Mouse (Mus musculus): Measurements from ENCODE around the gene Nr1h3. TPM values are rescaled to one million over a fixed set of nuclear protein-coding genes. Genes with fewer than 3 reads are reported as not detected.
"Not testable (repeated sequence)": the region's sequence is repeated elsewhere in the genome, so short reads cannot be mapped to it uniquely, and the experiment has no call there.

Nr1h3 gene
- polyA plus RNA-seq (2015; fragmentation: Nextera tagmentation; extraction: Ambion mirVana): 3.5 and 4.1 TPM in 2 replicates

DNA sequence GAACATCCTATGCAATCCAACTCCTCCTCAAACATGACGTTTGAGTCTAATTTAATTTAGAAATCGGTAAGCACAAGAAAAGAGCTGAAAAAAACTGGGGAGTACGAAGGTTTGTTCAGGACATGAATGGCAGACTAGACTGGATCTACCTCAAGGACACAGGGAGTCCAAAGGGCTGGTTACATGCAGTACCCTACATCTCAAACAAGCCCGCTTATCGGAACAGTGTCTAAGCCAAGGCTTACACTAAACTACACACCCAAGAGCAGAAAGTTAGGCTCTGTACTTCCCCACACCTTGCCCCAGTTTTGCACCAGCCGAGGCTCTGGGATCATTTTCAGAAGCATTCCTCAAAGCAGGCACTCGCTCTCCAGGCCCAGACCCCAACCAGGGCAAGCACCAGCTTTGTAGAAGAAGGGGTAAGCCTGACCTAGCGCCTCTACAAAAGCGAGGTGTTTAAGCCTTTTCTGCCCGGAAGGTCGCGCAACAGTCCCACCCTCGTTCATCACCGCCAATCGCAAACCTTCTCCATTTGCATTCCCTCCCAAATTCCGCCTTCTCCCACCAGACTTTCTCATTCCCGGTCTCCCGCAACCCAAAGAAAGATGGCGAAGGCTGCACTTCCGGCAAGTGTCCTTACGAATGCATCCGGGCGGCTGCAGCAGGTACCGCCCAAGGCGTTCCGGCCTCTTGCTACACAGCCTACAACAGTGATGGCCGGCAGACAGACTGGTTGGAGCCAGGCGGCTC lies at the start of gene Nr1h3, which contains the start of gene Acp2:
Nr1h3 (minus strand) TSS at position 613 of the 750 bp plus-strand sequence.
Acp2 (plus strand) TSS at position 664 of the 750 bp plus-strand sequence.
- peak within 1 kb of the TSS; percentile 61 for H3K4me2 ChIP-seq
- peak within 1 kb of the TSS; percentile 71 for H3K9ac ChIP-seq
- H3K27me3 ChIP-seq: no peaks in the 10 kb centered on the region
- peaks cover 15% of the 10 kb centered on the region for H3K4me1 ChIP-seq (replicated peaks)
- 3% methylated on average over 28 of the region's 28 CpGs for WGBS
- peak within 1 kb of the TSS; percentile 63 for H3K4me3 ChIP-seq
- ATAC-seq (replicated peaks; ENCODE audit: insufficient number of reproducible peaks, insufficient read depth, low FRiP score, low read depth): peak; percentile 89
- no peaks in the 10 kb centered on the region for H3K9me3 ChIP-seq (replicated peaks)
- H3K36me3 ChIP-seq: peaks cover 20% of the 10 kb centered on the region; the same call in 1 of the 2 replicates
- peak within 1 kb of the TSS; percentile 96 for H3K27ac ChIP-seq

DNA sequence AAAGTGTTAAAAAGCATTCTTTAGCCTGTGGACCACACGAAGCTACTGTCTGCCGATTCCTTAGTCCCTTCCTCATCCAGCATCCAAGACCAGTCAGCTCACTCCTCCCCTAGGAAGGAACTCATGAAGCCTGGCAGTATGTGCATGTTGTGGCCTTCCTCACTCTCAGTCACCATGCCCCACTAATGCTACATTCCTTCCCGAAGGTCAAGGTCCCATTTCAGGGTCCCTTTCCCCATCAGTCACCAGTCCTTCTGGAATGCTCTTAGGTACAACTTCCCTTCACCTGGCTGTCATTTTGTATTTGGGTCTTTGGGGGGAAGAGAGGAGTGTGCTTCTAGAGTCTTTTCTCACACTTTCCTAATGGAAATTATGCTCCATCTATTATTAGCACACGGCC lies 49.4 kb upstream of the Nr1h3 start:
- Histone ChIP-seq H3K4me2 (no peak overlapping the region), H3K9ac (no peak overlapping the region), H3K36me3 (no peaks in the 10 kb centered on the region), H3K4me3 (no peak overlapping the region), H3K4me1 (replicated peaks) (peaks cover 17% of the 10 kb centered on the region), H3K27ac (peak overlapping the region; percentile 63), H3K9me3 (replicated peaks) (no peaks in the 10 kb centered on the region), H3K27me3 (peaks cover 3% of the 10 kb centered on the region; the same call in 1 of the 2 replicates)
- WGBS: 45% methylated on average over 4 of the region's 4 CpGs
- ATAC-seq (replicated peaks; ENCODE audit: insufficient number of reproducible peaks, insufficient read depth, low FRiP score, low read depth): no peak

DNA sequence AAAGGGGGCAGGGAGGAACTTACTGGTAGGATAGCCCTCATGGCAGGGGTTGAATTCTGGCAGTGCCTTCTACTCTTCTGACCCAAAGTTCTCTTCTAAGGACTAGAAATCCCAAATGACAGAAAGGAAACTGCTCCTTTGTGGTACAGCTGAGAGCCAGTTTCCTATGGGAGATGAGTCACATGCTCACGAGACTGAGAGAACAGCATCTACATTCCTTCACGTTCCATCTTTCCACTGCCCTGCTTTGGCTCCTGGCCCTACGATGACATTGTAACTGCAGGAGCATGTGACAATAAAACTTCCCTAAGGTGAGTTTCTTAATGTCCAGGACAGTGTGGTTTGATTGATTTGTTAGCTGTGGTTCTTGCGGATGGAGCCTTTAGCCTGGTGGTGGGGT lies 45.7 kb upstream of the Nr1h3 start:
- peaks cover 4% of the 10 kb centered on the region; the same call in 1 of the 2 replicates for H3K4me1 ChIP-seq (replicated peaks)
- H3K27me3 ChIP-seq: no peaks in the 10 kb centered on the region
- no peaks in the 10 kb centered on the region for H3K36me3 ChIP-seq
- 73% methylated on average over 4 of the region's 4 CpGs for WGBS
- ATAC-seq (replicated peaks; ENCODE audit: insufficient number of reproducible peaks, insufficient read depth, low FRiP score, low read depth): no peak
- H3K9ac ChIP-seq: no peak overlapping the region
- H3K9me3 ChIP-seq (replicated peaks): no peaks in the 10 kb centered on the region
- H3K4me3 ChIP-seq: no peak overlapping the region
- H3K4me2 ChIP-seq: no peak overlapping the region
- no peak overlapping the region for H3K27ac ChIP-seq

DNA sequence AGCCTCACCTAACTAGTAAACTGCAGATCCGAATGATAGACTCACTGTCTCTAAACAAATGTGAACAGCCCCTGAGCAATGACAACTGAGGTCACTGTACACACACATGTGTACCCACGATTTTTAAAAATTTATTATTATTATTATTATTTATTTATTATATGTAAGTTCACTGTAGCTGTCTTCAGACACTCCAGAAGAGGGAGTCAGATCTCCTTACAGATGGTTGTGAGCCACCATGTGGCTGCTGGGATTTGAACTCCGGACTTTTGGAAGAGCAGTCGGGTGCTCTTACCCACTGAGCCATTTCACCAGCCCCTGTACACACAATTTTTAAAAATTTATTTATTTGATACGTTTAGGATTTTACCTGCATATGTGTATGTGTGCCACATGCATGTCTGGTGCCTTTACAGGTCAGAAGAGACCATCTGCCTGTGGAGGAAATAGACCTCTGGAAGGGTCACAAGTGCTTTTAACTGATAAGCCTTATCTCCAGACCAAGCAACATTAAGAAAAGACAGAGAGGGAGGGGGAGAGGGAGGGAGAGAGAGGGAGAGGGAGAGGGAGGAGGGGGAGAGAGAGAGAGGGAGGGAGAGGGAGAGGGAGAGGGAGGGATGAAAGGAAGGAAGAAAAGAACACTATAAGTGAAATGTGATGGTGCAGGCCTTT lies 42.1 kb upstream of the Nr1h3 start:
- WGBS: 72% methylated on average over 5 of the region's 5 CpGs

DNA sequence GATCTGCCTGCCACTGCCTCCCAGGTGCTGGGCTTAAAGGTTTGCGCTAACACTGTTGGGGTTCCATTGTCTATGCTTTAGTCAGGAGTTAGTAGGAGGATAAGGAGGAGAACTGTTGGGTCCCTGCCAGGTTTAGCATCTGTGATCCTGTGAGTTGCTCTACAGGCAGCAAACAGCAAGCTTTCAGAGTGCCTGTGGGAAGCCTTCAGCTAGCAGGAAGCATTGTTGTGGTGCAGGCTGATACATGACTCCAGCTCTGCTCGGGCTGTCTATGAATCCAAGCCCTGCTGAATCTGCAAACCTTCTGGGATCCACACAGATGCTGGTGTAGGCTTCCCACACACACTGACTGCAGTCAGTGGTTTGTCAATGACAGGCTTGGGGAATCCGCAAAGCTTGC lies 40.8 kb upstream of the Nr1h3 start:
- ATAC-seq (replicated peaks; ENCODE audit: insufficient number of reproducible peaks, insufficient read depth, low FRiP score, low read depth): no peak

More for the DNA sequence above, 42.1 kb upstream of the Nr1h3 start:
- Histone ChIP-seq H3K4me2 (no peak overlapping the region), H3K27me3 (no peaks in the 10 kb centered on the region), H3K4me1 (replicated peaks) (no peaks in the 10 kb centered on the region), H3K36me3 (no peaks in the 10 kb centered on the region), H3K9me3 (replicated peaks) (no peaks in the 10 kb centered on the region), H3K9ac (no peak overlapping the region), H3K4me3 (no peak overlapping the region), H3K27ac (no peak overlapping the region)
- ATAC-seq (replicated peaks; ENCODE audit: insufficient number of reproducible peaks, insufficient read depth, low FRiP score, low read depth): no peak

DNA sequence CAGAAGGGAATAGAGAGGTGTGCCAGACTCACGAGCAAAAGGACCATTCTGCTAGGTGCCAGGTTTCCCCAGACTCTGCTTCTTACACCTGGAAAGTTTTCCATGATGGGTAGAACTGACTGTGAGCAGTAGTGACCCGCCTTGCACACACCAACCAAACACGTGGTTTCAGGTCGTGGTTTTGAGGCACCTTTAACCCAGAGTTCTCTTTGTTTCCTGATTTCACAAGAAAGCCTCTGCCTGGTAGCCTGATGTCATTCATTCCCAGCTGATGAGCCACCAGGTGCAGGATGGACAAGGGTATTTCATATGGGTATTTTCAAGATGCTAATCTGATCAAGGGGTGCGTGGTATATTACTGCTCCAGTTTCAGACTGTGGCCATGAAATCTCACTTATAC lies 39.9 kb upstream of the Nr1h3 start:
- Histone ChIP-seq H3K4me3 (no peak overlapping the region), H3K9ac (no peak overlapping the region), H3K27me3 (no peaks in the 10 kb centered on the region), H3K4me2 (no peak overlapping the region), H3K27ac (no peak overlapping the region), H3K9me3 (replicated peaks) (no peaks in the 10 kb centered on the region), H3K4me1 (replicated peaks) (0 out of 2 replicates have a peak, but pooled peaks cover 2% of the 10 kb centered on the region), H3K36me3 (no peaks in the 10 kb centered on the region)
- ATAC-seq (replicated peaks; ENCODE audit: insufficient number of reproducible peaks, insufficient read depth, low FRiP score, low read depth): no peak
- WGBS: 65% methylated on average over 5 of the region's 5 CpGs

More for the DNA sequence above, 40.8 kb upstream of the Nr1h3 start:
- Histone ChIP-seq H3K36me3 (no peaks in the 10 kb centered on the region), H3K4me3 (no peak overlapping the region), H3K9ac (no peak overlapping the region), H3K27me3 (no peaks in the 10 kb centered on the region), H3K4me1 (replicated peaks) (no peaks in the 10 kb centered on the region), H3K9me3 (replicated peaks) (no peaks in the 10 kb centered on the region), H3K27ac (no peak overlapping the region), H3K4me2 (no peak overlapping the region)
- 64% methylated on average over 3 of the region's 3 CpGs for WGBS

DNA sequence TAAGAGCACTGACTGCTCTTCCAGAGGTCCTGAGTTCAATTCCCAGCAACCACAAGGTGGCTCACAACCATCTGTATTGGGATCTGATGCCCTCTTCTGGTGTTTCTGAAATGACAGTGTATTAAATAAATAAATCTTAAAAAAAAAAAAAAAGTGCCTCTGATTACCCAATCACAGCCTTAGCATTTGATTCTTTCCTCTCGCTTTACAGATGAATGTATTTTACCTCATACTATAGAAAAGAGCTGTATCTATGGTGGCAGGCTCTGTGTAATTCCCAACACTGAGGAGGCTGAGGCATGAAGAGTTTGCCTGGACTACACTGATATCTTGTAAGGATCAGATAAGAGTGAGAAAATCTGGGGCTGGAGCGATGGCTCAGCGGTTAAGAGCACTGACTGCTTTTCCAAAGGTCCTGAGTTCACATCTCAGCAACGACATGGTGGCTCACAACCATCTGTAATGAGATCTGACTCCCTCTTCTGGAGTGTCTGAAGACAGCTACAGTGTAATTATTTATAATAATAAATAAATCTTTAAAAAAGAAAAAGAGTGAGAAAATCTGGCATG lies 35.0 kb upstream of the Nr1h3 start:
- not testable (repeated sequence) for H3K9me3 ChIP-seq (replicated peaks); H3K36me3 ChIP-seq; H3K27me3 ChIP-seq; H3K4me1 ChIP-seq (replicated peaks)
- 12% methylated on average over 4 of the region's 4 CpGs for WGBS
- Histone ChIP-seq H3K4me2 (peak overlapping the region; percentile 79), H3K4me3 (peak overlapping the region; percentile 59), H3K27ac (peak overlapping the region; percentile 93), H3K9ac (peak overlapping the region; percentile 65; the same call in 1 of the 2 replicates)
- 0 out of 2 replicates have a peak, but pooled peaks have one; percentile 3 for ATAC-seq (replicated peaks; ENCODE audit: insufficient number of reproducible peaks, insufficient read depth, low FRiP score, low read depth)

DNA sequence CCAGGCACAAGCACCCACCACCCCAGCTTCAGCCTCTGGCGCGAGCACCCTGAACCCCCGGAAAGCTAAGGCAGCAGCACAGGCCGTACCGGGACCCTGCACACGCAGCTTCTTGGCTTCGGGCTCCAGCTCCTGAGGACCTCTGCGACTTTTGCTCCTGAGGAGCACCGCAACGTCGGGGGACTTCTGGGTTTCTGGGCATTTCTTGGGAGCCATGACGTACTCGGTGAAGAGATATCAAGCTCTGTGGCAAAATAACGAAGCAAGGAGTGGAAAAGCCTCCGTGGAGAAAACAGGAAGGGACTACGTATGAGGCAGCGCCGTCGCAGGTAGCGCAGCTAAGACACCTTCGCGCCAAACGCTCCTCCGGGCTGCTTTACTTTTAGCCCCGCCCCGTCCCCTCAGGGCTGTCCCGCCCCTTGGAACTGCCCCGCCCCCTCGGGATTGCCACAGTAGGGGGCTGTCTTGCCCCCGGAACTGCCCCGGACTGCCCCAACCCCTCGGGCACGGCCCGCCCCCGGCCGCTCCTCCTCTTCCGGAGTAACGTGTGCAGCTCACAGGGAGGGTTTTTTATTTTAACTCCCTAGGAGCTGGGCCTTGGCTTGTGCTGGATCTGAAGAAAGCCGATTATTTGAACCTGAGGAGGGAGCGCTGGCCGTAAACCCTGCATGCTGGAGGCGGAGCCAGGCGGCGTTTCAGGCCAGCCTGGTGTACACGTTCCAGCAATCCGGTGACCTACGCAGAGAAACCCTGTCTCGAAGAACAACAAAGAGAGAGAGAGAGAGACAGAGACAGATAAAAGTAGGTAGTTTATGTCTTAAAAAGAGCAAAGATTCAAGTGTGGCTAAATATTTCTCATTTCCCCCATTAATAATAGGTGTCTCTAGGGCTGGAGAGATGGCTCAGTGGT lies 34.2 kb upstream of the Nr1h3 start, which contains the start of gene Ddb2:
Ddb2 (minus strand) TSS at position 382 of the 910 bp plus-strand sequence.
- H3K36me3 ChIP-seq: no peaks in the 10 kb centered on the region
- peak within 1 kb of the TSS; percentile 65 for H3K9ac ChIP-seq
- H3K4me3 ChIP-seq: peak within 1 kb of the TSS; percentile 59
- no peaks in the 10 kb centered on the region for H3K9me3 ChIP-seq (replicated peaks)
- peak; percentile 100 for ATAC-seq (replicated peaks; ENCODE audit: insufficient number of reproducible peaks, insufficient read depth, low FRiP score, low read depth)
- peak within 1 kb of the TSS; percentile 79 for H3K4me2 ChIP-seq
- H3K27ac ChIP-seq: peak within 1 kb of the TSS; percentile 93
- 0 out of 2 replicates have a peak, but pooled peaks cover 2% of the 10 kb centered on the region for H3K4me1 ChIP-seq (replicated peaks)
- H3K27me3 ChIP-seq: no peaks in the 10 kb centered on the region
- WGBS: under 1% methylated on average over 48 of the region's 48 CpGs

DNA sequence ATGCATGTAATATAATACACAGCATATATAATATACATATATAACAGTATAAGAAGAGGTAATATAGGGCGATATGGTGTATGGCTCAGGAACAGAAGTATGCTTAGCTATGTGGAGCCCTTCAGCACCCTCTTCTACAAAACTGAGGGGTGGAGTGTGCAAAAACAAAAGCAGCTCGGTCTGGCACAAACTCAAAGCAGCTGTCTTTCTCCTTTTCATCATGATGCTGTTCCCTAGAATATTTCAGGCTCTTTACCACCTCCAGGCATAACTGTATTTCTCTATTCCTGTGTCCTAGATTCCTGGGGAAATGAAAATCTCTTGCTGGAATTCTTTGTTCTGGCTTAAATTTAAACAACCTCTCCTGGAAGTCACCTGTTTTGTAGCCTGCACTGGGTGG lies 27.1 kb upstream of the Nr1h3 start:
- no peak overlapping the region for H3K9ac ChIP-seq
- no peak overlapping the region for H3K27ac ChIP-seq
- H3K4me3 ChIP-seq: no peak overlapping the region
- no peaks in the 10 kb centered on the region for H3K4me1 ChIP-seq (replicated peaks)
- 80% methylated on average over 2 of the region's 2 CpGs for WGBS
- no peaks in the 10 kb centered on the region for H3K27me3 ChIP-seq
- H3K36me3 ChIP-seq: no peaks in the 10 kb centered on the region
- H3K4me2 ChIP-seq: no peak overlapping the region
- H3K9me3 ChIP-seq (replicated peaks): no peaks in the 10 kb centered on the region
- ATAC-seq (replicated peaks; ENCODE audit: insufficient number of reproducible peaks, insufficient read depth, low FRiP score, low read depth): no peak

DNA sequence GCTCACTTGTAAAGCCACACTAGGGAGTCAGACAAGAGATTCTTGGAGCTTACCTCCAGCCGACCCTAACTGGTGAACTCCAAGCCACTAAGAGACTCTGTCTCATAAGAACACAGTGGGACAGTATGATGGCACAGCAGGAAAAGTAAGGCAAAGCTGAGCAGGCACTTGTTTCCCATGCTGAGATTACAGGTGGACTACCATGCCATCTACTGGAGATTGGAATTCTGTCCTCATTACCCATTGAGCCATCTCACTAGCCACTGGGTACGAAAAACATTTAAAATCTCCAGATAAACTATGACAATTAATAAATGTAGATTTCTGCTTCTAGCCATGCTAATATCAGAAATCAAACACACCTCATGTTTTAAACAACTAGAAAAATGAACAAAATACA lies 21.0 kb upstream of the Nr1h3 start:
- ATAC-seq (replicated peaks; ENCODE audit: insufficient number of reproducible peaks, insufficient read depth, low FRiP score, low read depth): no peak
- no peaks in the 10 kb centered on the region for H3K9me3 ChIP-seq (replicated peaks)
- no peaks in the 10 kb centered on the region for H3K36me3 ChIP-seq
- WGBS: 78% methylated on average over 2 of the region's 2 CpGs
- no peak overlapping the region for H3K4me3 ChIP-seq
- H3K9ac ChIP-seq: no peak overlapping the region
- no peaks in the 10 kb centered on the region for H3K4me1 ChIP-seq (replicated peaks)
- no peak overlapping the region for H3K27ac ChIP-seq
- H3K27me3 ChIP-seq: no peaks in the 10 kb centered on the region
- H3K4me2 ChIP-seq: no peak overlapping the region

All from heart, embryonic 15.5 days (tissue).